Mouse (Mus musculus) kidney, postnatal 36 days (tissue): ENCODE results near the gene Eno3.

ENCODE experiments used
- DNase-seq, 2 experiments: peaks; one replicate each; pipeline ENCODE4 v3.0.0; 2021 to 2022; ENCODE audit warnings: mixed read lengths in 2 of 2

Gene Eno3

DNA sequence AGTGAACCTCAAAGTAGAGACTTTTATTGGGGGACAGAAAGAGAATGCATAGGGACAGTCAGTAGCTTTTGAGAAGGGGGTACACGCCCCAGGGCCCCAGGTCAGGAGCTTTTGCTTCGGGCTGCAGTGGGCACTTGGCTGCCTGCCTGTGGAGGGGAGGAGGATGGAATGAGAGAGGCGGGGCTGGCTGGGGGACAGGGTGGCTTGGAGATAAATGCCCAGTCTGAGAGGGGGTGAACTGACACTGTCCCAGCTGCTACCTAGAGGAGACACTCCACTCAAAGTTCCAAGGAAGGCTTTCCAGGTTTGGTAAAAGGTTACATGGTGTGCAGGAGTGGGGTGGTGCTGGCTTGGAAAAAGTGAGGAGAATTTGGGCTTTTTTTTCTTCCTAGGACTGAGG lies at the start of gene Eno3:
Gene Eno3 (plus strand): TSS at position 239 of the 400 bp plus-strand sequence.
- no peak for DNase-seq

DNA sequence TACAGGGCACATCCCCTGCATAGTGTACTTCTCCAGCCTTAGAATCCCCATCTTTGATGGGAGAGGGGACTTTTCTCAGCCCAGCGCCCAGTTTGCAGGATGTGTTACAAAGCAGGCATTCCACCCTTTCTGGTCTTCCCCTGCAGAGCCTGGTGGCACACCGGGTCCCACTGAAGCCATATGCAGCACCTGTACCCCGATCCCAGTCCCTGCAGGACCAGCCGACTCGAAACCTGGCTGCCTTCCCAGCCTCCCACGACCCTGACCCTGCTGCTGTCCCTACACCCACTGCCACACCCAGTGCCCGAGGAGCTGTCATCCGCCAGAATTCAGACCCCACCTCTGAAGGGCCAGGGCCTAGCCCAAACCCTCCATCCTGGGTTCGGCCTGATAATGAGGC lies 49.4 kb upstream of the Eno3 start:
- no peak for DNase-seq

DNA sequence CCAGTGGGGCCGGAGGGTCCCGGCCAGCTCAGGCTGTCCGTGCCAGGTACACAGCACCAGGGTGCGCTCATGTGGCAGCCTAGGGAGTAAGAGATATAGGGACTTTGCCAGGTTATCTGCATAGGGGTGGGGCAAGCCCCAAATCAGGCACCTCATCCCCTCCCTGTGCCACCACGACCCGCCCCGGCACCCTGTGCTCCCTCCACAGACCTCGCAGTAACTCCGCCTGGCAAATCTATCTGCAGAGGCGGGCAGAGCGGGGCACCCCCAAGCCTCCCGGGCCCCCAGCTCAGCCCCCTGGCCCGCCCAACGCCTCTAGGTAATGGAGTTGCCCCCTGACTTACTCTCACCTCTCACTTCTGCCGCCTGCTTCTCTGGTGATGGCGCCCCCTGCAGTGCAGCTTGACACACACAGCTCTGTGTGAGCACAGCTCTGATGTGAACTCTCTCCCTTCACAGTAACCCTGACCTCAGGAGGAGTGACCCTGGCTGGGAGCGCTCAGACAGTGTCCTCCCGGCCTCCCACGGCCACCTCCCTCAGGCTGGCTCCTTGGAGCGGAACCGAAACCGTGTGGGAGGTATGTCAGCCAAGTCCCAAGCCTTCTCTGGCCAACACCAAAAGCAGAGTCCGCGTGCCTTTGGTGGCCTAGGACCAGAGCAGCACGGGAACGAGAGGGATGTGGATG lies 48.5 kb upstream of the Eno3 start:
- peak; percentile 79 to 82 for DNase-seq

DNA sequence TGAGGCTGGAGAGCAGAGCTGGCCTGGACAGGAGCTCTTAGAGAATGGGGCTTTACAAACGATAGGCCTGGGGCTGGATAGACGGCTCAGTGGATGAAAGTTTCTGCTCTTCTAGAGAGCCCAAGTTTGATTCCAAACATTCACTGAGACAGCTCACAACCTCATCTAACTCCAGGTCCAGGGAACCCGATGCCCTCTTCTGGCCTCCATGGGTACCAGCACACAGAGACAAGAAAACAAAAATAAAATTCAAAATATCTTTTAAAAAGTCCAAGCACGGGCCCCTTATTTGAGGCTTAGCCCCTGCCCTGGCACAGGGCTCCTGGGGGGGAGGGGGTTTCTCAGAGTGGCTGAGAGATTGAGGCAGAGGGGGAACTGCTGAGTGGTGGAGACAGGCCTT lies 46.2 kb upstream of the Eno3 start:
- DNase-seq: no peak

DNA sequence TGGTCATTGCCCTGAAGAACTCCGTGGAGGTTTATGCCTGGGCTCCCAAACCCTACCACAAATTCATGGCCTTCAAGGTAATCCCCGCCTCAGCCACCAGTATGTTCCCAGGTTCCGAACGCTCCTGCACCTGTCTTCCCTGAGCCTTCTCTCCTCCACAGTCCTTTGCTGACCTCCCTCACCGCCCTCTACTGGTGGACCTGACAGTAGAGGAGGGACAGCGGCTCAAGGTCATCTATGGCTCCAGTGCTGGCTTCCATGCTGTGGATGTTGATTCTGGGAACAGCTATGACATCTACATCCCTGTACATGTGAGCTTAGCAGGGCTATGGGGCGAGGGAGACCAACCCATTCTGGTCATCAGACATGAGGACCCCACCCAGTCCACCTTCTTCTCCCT lies 44.5 kb upstream of the Eno3 start:
- DNase-seq: peak in 1 of 2 experiments; percentile 53

DNA sequence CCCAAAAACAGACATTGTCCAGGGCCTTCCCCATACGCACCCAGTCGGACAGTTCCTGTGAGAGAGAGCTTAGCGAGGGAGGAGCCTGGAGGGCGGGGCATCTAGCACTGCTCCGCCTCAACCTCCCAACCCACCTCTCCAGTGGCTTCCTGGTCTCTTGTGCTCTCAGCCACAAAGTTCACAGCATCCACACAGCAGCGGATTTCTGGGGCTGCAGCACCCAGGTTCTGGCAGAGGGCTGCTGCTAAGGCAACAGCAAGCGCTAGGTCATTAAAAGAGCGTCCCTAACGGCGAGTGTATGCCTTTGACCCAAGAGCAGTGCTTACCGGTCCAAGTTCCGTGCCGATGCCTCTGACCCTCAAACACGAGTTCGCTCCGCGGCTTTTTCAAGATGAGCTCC lies 41.9 kb upstream of the Eno3 start:
- peak; percentile 77 to 84 for DNase-seq

DNA sequence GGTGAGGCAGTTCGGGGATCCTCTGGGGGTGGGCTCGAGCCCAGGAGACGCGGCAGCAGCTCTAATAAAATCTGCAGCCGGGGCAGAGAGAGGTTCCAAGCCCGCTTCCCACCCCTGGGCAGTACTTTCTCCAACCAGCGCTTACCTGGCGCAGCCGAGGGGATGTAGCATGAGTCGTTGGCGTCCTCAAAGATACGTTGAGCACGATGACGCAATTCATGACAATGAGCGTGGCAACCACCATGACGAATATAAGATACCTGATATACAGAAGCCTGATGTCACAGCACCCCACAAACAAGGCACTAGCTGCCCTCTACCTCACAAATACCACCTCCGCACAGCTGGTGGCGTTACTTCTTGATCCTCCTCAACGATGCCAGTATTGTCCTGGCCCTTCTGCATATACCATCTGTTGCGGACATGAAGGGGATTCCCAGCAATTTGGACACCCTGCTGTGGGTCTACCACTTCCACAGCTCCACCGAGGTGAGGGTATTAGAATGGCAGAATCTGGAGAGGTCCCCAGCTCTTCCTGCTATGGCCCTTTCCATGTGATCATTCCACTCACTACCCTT lies 41.4 kb upstream of the Eno3 start, which contains the start of gene 4930544D05Rik:
Gene 4930544D05Rik (plus strand): TSS at position 333 of the 578 bp plus-strand sequence.
- DNase-seq: no peak

DNA sequence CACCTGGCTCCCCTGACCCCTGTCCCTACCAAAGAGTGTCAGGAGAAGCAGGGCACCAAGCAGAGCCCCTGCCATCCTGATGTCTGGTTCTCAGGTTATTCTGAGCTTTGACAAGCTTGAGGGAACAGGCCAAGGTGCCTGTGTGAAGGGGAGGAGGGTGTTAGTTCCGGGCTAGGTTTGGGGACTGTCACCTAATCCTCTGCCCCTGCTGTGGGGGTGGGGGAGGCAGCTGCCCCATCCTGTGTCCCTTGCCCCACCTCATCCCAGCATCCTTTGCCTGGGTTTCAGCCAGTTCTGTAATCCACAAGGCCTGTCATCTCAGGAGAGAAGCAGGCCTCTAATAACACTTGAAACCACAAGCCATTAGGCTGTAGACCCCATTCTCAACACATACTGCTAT lies 37.9 kb upstream of the Eno3 start, which contains the start of gene Chrne:
Gene Chrne (minus strand): TSS at position 116 of the 400 bp plus-strand sequence.
- DNase-seq: no peak

DNA sequence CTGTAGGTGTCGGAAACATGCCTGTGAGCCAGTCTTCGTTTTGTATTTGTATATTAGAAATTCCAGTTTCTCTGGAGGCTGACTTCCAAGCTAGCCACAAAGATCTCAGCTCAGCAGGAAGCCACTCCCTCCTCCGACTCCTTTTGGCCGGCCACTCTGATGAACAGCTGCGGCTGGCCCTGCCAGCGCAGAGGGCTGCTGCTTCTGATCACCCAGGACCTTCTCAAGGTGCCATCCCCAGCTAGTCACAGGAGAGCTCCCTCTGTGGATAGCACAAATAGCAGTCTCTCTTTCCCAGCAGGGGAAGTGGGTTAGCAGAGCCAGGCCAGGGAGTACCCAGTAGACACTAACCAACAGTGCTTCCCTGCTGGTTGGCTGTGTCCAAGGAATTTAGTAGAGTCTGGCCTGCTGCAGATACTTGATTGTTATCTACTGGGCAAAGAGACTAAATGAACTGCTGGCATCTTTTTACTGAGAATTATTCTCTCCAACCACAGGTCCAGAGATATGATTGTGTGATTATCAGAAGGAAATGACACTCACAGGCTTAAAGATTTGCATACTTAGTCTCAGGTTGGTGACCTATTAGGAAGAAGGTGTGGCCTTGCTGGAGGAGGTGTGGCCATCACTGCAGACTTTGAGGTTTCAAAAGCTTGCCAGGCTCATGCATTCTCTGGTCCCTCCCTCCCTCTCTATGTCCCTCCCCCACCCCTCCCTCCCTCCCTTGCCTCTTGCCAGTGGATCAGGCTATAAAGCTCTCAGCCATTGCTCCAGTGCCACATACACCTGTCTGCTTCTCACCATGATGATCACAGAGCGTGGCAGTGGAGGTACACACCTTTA lies 34.8 kb upstream of the Eno3 start:
- peak; percentile 34 to 39 for DNase-seq

DNA sequence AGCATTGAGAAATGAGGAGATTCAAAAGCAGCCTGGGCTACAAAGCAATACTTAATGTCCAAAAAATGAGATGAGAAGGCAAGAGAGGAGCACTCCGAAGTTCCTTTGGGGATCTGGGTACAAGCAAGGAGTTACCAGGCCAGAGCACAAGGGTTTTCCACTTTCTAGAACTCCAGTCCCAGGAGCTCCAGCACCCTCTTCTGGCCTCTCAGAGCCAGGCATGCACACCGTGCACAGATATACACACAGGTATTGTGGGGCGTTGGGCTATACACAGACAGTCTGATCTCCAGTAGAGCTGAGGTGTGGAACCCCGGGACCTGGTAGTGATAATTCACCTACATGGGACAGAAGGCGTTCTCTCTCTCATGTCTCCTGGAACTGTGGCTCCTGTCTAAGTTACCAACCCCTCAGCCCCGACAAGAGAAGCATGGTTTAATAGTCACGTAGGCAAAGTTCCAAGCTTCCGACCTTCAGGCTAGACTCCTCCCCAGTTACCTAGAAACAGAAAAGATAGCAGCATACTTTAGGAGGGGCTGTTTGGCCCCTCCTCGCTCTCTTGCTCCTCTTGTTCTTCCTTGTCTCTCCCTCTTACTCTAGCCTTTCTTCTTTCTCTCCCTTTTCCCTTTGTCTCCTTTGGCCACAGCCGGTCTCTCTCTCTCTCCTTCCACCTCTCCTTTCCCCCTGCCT lies 33.8 kb upstream of the Eno3 start:
- peak in 1 of 2 experiments; percentile 51 for DNase-seq

DNA sequence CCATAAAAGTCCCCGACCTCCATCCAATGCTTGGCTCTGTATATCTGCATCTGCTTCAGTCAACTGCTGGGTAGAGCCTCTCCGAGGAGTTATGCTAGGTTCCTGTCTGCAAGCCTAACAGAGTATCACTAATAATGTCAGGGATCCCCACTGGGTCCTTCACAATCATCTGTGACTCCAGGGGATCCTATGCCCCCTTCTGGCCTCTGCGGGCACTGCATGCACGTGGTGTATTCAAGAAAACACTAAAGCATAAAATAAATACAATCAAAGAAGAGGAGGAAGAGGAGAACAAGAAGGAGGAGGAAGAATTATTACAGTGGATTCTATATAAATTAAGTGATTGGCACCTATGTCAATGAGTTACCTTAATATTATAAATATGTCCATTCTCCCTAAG lies 31.5 kb upstream of the Eno3 start:
- DNase-seq: peak; percentile 46 to 81

DNA sequence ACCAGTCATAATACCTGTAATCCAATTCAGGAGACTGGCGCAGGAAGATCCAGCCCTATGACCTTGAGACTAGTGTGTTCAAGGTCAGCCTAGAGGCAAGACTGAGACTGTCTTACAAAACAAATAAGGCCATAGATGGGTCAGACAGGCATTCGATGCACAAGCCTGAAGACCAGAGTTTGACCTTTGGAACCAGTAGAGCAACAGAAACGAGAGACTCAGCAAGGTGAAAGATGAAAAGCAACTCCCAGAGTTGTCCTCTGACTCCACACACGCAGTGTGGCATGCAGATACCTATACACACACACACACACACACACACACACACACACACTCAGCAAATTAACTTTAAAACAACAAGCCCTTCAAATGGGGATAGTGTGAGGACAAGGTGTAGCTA lies 30.1 kb upstream of the Eno3 start:
- DNase-seq: peak; percentile 35 to 66

DNA sequence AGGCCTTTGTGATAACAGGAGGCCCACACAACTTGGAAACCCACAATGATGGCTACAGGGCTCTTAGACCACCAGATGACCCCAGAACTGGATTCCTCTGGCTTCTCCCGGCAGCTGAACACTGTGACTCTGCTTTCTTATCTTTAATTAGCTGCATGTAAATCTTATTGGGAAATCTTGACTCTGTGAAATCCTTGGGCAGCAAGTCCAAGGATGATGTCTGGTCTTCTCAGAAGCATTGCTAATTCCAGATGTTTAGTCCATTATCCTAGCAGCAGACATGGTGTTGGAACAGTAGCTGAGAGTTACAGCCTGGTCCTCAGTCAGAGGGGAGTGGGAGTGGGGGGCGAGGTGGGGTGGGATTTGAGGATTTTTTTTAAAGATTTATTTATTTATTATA lies 28.6 kb upstream of the Eno3 start:
- DNase-seq: no peak

DNA sequence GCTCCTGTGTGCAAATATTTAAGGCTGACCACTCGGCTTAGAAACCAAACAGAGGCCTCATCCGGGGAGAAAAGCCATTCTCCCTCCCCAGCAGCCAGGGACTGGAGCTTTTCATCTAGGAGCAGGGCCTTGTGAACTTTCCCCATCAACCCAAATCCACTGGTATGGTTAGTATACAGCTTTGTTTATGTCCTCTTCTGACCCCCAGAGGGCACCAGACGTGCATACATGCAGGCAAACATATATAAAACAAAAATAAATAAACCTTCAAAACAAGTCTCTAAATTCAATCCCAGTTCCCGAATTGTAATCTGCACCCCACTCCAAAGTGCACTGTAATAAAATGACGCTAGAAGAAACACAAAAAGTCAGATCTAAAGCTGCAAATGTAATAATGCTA lies 27.4 kb upstream of the Eno3 start:
- no peak for DNase-seq

DNA sequence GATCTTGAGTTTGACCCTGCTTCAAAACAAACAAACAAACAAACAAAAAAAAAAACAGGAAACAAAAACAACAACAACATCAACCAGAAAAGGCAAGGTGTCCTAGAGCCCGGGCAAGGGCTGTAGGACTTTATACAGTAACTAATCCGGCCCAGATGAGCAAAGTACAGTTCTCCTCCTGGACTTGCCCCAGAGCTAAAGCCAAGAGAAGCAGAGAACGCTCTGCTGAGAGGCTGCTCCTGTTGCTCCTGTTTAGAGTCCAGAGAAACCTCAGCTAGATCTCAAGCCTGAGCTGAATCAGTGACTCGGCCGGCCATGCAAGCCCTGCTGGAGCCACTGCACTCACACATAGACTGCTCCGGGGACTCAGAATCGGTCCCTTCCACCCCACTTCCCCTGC lies 26.9 kb upstream of the Eno3 start:
- peak; percentile 70 to 80 for DNase-seq

DNA sequence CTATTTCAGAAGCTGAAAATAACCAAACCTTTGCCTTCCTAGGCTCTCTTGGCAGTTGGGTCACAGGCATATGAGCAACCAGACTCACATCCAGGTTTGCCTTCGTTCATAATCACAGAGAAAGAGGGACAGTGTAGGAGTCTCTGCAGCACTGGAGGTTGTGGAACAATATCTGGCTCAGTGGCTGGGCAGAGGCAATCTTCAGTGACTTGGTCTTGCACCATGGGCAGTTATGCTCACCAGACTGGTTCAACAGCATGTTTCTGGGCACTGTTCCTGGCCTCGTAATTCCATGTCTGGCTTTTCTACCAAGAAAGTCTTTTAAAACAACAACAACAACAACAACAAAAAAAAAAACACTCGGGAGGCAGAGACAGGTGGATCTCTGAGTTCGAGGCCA lies 21.4 kb upstream of the Eno3 start:
- no peak for DNase-seq

DNA sequence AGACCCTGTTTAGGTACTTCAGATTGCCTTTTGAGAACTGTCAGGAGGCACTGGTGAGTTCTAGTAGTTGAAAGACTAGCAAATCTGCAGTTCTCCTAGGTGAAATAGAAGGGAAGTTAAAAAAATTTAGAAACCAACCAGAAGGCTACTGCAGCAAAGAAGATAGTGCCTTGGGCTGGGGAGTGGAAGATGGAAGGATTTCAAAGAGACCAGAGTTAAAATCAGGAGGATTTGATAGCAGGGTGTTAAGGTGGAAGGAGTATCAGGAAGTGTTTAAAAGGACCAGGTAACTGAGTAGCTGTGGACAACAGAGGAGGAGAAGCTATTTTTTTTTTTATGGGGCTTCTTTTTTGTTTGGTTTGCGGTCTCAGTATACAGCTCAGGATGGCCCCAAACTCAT lies 19.2 kb upstream of the Eno3 start:
- no peak for DNase-seq

DNA sequence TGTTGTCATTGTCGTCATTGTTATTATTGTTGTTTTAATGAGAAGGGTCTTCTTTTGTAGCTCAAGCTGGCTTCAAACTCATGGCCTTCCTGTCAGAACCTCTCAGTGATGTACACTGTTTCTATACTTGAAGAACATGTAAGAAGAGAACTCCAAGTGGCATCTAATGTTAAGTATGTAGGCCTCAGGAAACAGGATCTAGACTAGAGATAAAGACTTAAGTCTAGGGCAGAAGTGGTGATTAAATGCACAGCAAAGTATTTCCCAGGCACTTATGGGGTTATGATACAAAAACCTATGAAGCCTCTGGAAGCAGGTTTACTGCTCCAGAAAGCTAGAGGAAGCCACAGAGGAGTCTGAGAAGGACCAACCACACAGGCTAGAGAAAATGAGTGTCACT lies 18.7 kb upstream of the Eno3 start:
- DNase-seq: no peak

DNA sequence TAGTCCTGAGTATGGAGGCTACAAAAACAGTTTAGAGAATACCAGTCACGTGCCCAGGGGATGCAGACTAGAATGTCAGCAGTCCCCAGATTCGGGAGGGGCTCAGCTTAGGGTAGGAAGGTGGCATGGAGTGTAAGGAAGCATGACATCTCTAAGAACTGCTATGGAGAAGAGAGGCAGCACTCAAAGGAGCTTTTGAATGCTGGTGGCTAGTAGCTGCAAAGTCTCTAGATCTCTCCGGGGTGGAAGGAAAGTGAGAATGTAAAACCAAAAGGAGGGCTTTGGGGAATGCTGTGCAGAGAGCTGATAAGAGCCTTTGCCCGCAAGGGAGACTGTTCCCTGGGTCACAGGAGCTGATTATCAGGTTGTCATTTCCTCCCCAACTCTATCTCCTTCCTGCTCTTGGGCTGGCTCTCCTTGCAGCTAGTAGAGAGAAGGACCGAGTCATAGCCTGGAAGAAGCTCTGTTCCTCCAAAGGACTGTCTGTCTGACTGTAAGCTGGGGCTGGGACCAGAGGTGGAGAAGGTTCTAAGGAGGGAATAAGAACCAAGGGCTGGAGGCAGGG lies 18.2 kb upstream of the Eno3 start, which contains the start of gene Gp1ba:
Gene Gp1ba (plus strand): TSS at position 409 of the 565 bp plus-strand sequence.
- DNase-seq: no peak

DNA sequence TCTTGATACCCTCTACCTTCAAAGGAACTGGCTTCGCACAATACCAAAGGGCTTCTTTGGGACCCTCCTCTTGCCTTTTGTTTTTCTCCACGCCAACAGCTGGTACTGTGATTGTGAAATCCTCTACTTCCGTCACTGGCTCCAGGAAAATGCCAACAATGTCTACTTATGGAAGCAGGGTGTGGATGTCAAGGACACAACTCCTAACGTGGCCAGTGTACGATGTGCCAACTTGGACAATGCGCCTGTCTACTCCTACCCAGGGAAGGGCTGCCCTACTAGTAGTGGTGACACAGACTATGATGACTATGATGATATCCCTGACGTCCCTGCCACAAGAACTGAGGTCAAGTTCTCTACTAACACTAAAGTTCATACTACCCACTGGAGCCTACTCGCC lies 17.0 kb upstream of the Eno3 start:
- no peak for DNase-seq

DNA sequence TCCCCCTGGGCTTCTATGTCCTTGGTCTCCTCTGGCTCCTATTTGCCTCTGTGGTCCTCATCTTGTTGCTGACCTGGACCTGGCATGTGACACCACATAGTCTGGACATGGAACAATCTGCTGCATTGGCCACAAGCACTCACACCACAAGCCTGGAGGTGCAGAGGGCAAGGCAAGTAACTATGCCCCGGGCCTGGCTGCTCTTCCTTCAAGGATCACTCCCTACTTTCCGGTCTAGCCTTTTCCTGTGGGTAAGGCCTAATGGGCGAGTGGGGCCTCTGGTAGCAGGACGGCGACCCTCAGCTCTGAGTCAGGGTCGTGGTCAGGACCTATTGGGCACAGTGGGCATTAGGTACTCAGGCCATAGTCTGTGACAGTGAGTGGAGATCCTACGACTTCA lies 15.8 kb upstream of the Eno3 start:
- DNase-seq: no peak

DNA sequence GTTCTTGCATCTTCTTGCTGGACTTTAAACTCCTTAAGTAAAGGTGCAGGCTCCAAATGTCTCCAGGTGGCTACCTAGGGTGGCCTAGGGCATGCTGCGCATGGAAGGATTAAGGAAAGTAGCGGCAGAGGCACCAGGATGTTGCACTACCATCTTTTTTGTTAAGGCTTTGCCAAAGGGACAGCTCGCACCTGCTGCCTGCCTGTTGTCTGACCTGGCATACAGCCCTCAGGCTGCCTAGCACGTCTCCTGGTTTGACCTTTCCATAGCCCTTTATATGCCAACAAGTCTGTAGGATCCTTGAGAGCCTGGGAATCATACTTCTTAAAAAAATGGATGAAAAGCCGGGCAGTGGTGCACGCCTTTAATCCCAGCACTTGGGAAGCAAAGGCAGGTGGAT lies 14.0 kb upstream of the Eno3 start:
- no peak for DNase-seq
